32 mouse cellular contexts compared by ENCODE assay signal in genomic region chr6:96071567-96071966, GRCm38 (mm10). TPM values are rescaled to one million over a fixed set of nuclear protein-coding genes. Genes with fewer than 3 reads are reported as not detected.
DNase-seq lines count a peak whose midpoint lies in the region; ATAC-seq and TF ChIP-seq lines count a peak whose summit lies in the region.
"Had no signal": no experiment of that assay in that cellular context is flagged by ENCODE, and none has a peak within 500 bp of the region (broad histone marks: within the 10 kb centered on the region; RNA-seq: fewer than 3 reads in every experiment).

No protein-coding gene starts in this region.

- H3K4me1 ChIP-seq in embryonic facial prominence, embryonic 14.5 days (ENCODE audit: control insufficient read depth, insufficient read depth, low read length) = no peaks in the 10 kb centered on the region
- H3K4me1 ChIP-seq in embryonic facial prominence, embryonic 10.5 days = no peaks in the 10 kb centered on the region
- H3K4me1 ChIP-seq: embryonic facial prominence, embryonic 15.5 days; forebrain, embryonic 13.5 days; heart, embryonic 12.5 days; heart, embryonic 15.5 days; hindbrain, embryonic 12.5 days; hindbrain, embryonic 15.5 days; intestine, embryonic 15.5 days had no signal

- no peak overlapping the region for H3K27ac ChIP-seq in embryonic facial prominence, embryonic 14.5 days (replicated peaks; ENCODE audit: low read depth, low read length)
- no peak overlapping the region for H3K27ac ChIP-seq in embryonic facial prominence, embryonic 10.5 days (replicated peaks)
- H3K27ac ChIP-seq in gastrocnemius, adult 2 months = no peak overlapping the region
- H3K27ac ChIP-seq: embryonic facial prominence, embryonic 15.5 days; forebrain, embryonic 13.5 days; heart, embryonic 15.5 days; hindbrain, embryonic 12.5 days; hindbrain, embryonic 15.5 days; intestine, embryonic 15.5 days had no signal

- no peaks in the 10 kb centered on the region for H3K79me2 ChIP-seq in myocyte (ENCODE audit: control insufficient read depth, insufficient read depth)

- H3ac ChIP-seq in myocyte (ENCODE audit: control insufficient read depth, insufficient read length) = no peak overlapping the region

- TF ChIP-seq CTCF in gastrocnemius, adult 2 months (IDR thresholded peaks at IDR 0.05) = no peak

- TF ChIP-seq POLR2A in myocyte (IDR thresholded peaks at IDR 0.05; ENCODE audit: insufficient read length, low read depth) = no peak

- no peaks in the 10 kb centered on the region for H3K27me3 ChIP-seq in embryonic facial prominence, embryonic 14.5 days (replicated peaks; ENCODE audit: control insufficient read depth, insufficient read depth, low read length)
- no peaks in the 10 kb centered on the region for H3K27me3 ChIP-seq in embryonic facial prominence, embryonic 10.5 days (replicated peaks; ENCODE audit: low read depth, poor library complexity, severe bottlenecking)
- no peaks in the 10 kb centered on the region for H3K27me3 ChIP-seq in myocyte (ENCODE audit: control insufficient read depth, insufficient read depth, insufficient read length)
- H3K27me3 ChIP-seq: embryonic facial prominence, embryonic 15.5 days; forebrain, embryonic 13.5 days; heart, embryonic 12.5 days; heart, embryonic 15.5 days; hindbrain, embryonic 12.5 days; hindbrain, embryonic 15.5 days; intestine, embryonic 15.5 days had no signal

- H3K4me3 ChIP-seq in embryonic facial prominence, embryonic 14.5 days (ENCODE audit: low read depth, low read length) = no peak overlapping the region
- no peak overlapping the region for H3K4me3 ChIP-seq in embryonic facial prominence, embryonic 10.5 days
- H3K4me3 ChIP-seq in myocyte = no peak overlapping the region
- no peak overlapping the region for H3K4me3 ChIP-seq in gastrocnemius, adult 2 months
- H3K4me3 ChIP-seq: embryonic facial prominence, embryonic 15.5 days; erythroblast, embryonic 14.5 days; forebrain, embryonic 13.5 days; heart, embryonic 12.5 days; heart, embryonic 15.5 days; hindbrain, embryonic 12.5 days; hindbrain, embryonic 15.5 days; intestine, embryonic 15.5 days had no signal

- no peaks in the 10 kb centered on the region for H3K36me3 ChIP-seq in embryonic facial prominence, embryonic 14.5 days (ENCODE audit: control insufficient read depth, insufficient read depth, low read length)
- H3K36me3 ChIP-seq in embryonic facial prominence, embryonic 10.5 days (replicated peaks) = no peaks in the 10 kb centered on the region
- no peaks in the 10 kb centered on the region for H3K36me3 ChIP-seq in myocyte (ENCODE audit: control insufficient read depth, insufficient read depth)
- H3K36me3 ChIP-seq: embryonic facial prominence, embryonic 15.5 days; heart, embryonic 12.5 days; heart, embryonic 15.5 days; hindbrain, embryonic 12.5 days; hindbrain, embryonic 15.5 days; intestine, embryonic 15.5 days had no signal

- H3K4me2 ChIP-seq in embryonic facial prominence, embryonic 14.5 days (ENCODE audit: low read depth, low read length) = no peak overlapping the region
- H3K4me2 ChIP-seq in myocyte (ENCODE audit: low read depth) = peak overlapping the region; percentile 60
- H3K4me2 ChIP-seq: embryonic facial prominence, embryonic 15.5 days; forebrain, embryonic 13.5 days; heart, embryonic 12.5 days; heart, embryonic 15.5 days; hindbrain, embryonic 12.5 days; hindbrain, embryonic 15.5 days; intestine, embryonic 15.5 days had no signal

- peak; percentile 37; the same call in 1 of the 2 replicates for ATAC-seq in embryonic facial prominence, embryonic 14.5 days (ENCODE audit: low read depth)
- ATAC-seq: CD4-positive, CD25-positive, alpha-beta regulatory T cell, adult 4 months; forebrain, embryonic 13.5 days; forebrain, embryonic 16.5 days; intestine, embryonic 15.5 days had no signal

- no peaks in the 10 kb centered on the region for H3K9me3 ChIP-seq in embryonic facial prominence, embryonic 14.5 days (ENCODE audit: control insufficient read depth, low read length)
- H3K9me3 ChIP-seq in embryonic facial prominence, embryonic 10.5 days = no peaks in the 10 kb centered on the region
- H3K9me3 ChIP-seq: embryonic facial prominence, embryonic 15.5 days; forebrain, embryonic 13.5 days; heart, embryonic 12.5 days; heart, embryonic 15.5 days; hindbrain, embryonic 12.5 days; hindbrain, embryonic 15.5 days; intestine, embryonic 15.5 days had no signal

- DNase-seq in embryonic facial prominence, embryonic 14.5 days (ENCODE audit: low spot score) = peak; percentile 12
- DNase-seq in embryonic facial prominence, embryonic 10.5 days (ENCODE audit: low spot score) = no peak
- DNase-seq in 3T3-L1 (ENCODE audit: low read depth, low spot score) = peak; percentile 44
- peak; percentile 11 for DNase-seq in Muller cell, postnatal 12 days (ENCODE audit: inconsistent ontology term)
- no peak for DNase-seq in testis, postnatal 10 days (ENCODE audit: low spot score)
- DNase-seq in gastrocnemius, adult 2 months = no peak
- DNase-seq: adrenal gland, adult 8-10 months; adrenal gland, postnatal 25 days; B cell, adult 2 months; cerebellum, adult 11-12 months; cerebellum, adult 8-10 months; cerebellum, postnatal 10 days; cerebellum, postnatal 36 days; embryo, embryonic 11 days; gastrocnemius, postnatal 14 days; heart, adult 18-20 months; heart, postnatal 14 days; heart, postnatal 4 days; kidney, adult 11 months had no signal

- intact Hi-C loops in gastrocnemius, adult 2 months (cut with DNase I) = no loop called here

- H3K9ac ChIP-seq in embryonic facial prominence, embryonic 14.5 days (ENCODE audit: low read depth, low read length) = no peak overlapping the region
- H3K9ac ChIP-seq: embryonic facial prominence, embryonic 15.5 days; forebrain, embryonic 13.5 days; heart, embryonic 12.5 days; heart, embryonic 15.5 days; hindbrain, embryonic 12.5 days; hindbrain, embryonic 15.5 days; intestine, embryonic 15.5 days had no signal

TF ChIP-seq in myocyte, 11 proteins besides CTCF, POLR2A, EP300 and RAD21:
- no peak for TF ChIP-seq USF1 (IDR thresholded peaks at IDR 0.05; ENCODE audit: low read depth)
- TF ChIP-seq E2F4 (IDR thresholded peaks at IDR 0.05; ENCODE audit: insufficient read depth) = no peak
- no peak for TF ChIP-seq MAX (IDR thresholded peaks at IDR 0.05; ENCODE audit: low read depth)
- TF ChIP-seq MYOD1 (IDR thresholded peaks at IDR 0.05; ENCODE audit: control insufficient read depth in 1 of 3, insufficient read length in 2 of 3, low read depth in 2 of 3) = peak in 2 of 3 experiments; percentile 50 to 69
- no peak for TF ChIP-seq TCF12 (IDR thresholded peaks at IDR 0.05; ENCODE audit: insufficient read depth, poor library complexity, severe bottlenecking)

RNA-seq across cellular contexts. Expression of gene Fam19a1, which starts 41.4 kb away (rescaled TPM):
- polyA plus RNA-seq in embryonic facial prominence, embryonic 14.5 days (2014; fragmentation: Nextera tagmentation; extraction: Ambion mirVana) = 2.0 and 3.5 TPM in 2 replicates
- 0.62 and 0.82 TPM in 2 replicates for polyA plus RNA-seq in embryonic facial prominence, embryonic 10.5 days (2016; fragmentation: Nextera tagmentation; extraction: Ambion mirVana)
- 0.02 TPM for polyA plus RNA-seq in myocyte (2012; fragmentation: generic; extraction: Trizol)
- total RNA-seq in gastrocnemius, adult 2 months (2021) = not detected
- total RNA-seq: ES-E14; gastrocnemius, adult 18-20 months; gastrocnemius, postnatal 14 days; heart, adult 18-20 months had no signal
- polyA plus RNA-seq: erythroblast, embryonic 14.5 days had no signal

Comparison
In these comparisons a context has a peak if more than half of its experiments do, and no peak if none do; other contexts are left out.
1. DNase-seq: peak in embryonic facial prominence, embryonic 14.5 days (single experiment), 3T3-L1 (single experiment) and Muller cell, postnatal 12 days (single experiment); none in embryonic facial prominence, embryonic 10.5 days (single experiment), testis, postnatal 10 days (single experiment) and gastrocnemius, adult 2 months (single experiment).